Mouse (Mus musculus): Measurements from ENCODE around the gene Sorcs2. TPM values are rescaled to one million over a fixed set of nuclear protein-coding genes. Genes with fewer than 3 reads are reported as not detected.

Gene Sorcs2
- total RNA-seq, 4 experiments from 2014 or later, result 46.9 to 54.4 (median 48.9) TPM

GRCm38 (mm10) chr5:36009405-36009804 is 388.5 kb downstream of the Sorcs2 start:
- no peak for DNase-seq (ENCODE audit: low spot score in 2 of 2)

- peak; percentile 32 to 39 for DNase-seq (ENCODE audit: low spot score in 2 of 2)
Observed at GRCm38 (mm10) chr5:36007649-36008048, 390.3 kb downstream of the Sorcs2 start.

GRCm38 (mm10) chr5:36006586-36006985 is 391.4 kb downstream of the Sorcs2 start:
- DNase-seq (ENCODE audit: low spot score in 2 of 2), result no peak

GRCm38 (mm10) chr5:36006106-36006505 is 391.8 kb downstream of the Sorcs2 start:
- no peak for DNase-seq (ENCODE audit: low spot score in 2 of 2)

- no peak for DNase-seq (ENCODE audit: low spot score in 2 of 2)
Observed at GRCm38 (mm10) chr5:36003797-36004196, 394.1 kb downstream of the Sorcs2 start.

GRCm38 (mm10) chr5:35989986-35990735 is 407.8 kb downstream of the Sorcs2 start:
- no peak for DNase-seq (ENCODE audit: low spot score in 2 of 2)

GRCm38 (mm10) chr5:35989506-35989905 is 408.4 kb downstream of the Sorcs2 start:
- no peak for DNase-seq (ENCODE audit: low spot score in 2 of 2)

GRCm38 (mm10) chr5:35988085-35988484 is 409.9 kb downstream of the Sorcs2 start:
- no peak for DNase-seq (ENCODE audit: low spot score in 2 of 2)

GRCm38 (mm10) chr5:35985611-35986010 is 412.3 kb downstream of the Sorcs2 start:
- DNase-seq (ENCODE audit: low spot score in 2 of 2), result no peak

GRCm38 (mm10) chr5:35981976-35982375 is 416.0 kb downstream of the Sorcs2 start:
- peak; percentile 59 to 89 for DNase-seq (ENCODE audit: low spot score in 2 of 2)

- DNase-seq (ENCODE audit: low spot score in 2 of 2), result no peak
Observed at GRCm38 (mm10) chr5:35981341-35981740, 416.6 kb downstream of the Sorcs2 start.

- no peak for DNase-seq (ENCODE audit: low spot score in 2 of 2)
Observed at GRCm38 (mm10) chr5:35980542-35980941, 417.4 kb downstream of the Sorcs2 start.

GRCm38 (mm10) chr5:35975681-35976080 is 422.3 kb downstream of the Sorcs2 start:
- DNase-seq (ENCODE audit: low spot score in 2 of 2), result peak in 1 of 2 experiments; percentile 49

GRCm38 (mm10) chr5:35974265-35974664 is 423.7 kb downstream of the Sorcs2 start:
- DNase-seq (ENCODE audit: low spot score in 2 of 2), result no peak

GRCm38 (mm10) chr5:35973800-35974199 is 424.1 kb downstream of the Sorcs2 start:
- DNase-seq (ENCODE audit: low spot score in 2 of 2), result no peak

- DNase-seq (ENCODE audit: low spot score in 2 of 2), result no peak
Observed at GRCm38 (mm10) chr5:35972739-35973138, 425.2 kb downstream of the Sorcs2 start.

- DNase-seq (ENCODE audit: low spot score in 2 of 2), result peak in 1 of 2 experiments; percentile 56
Observed at GRCm38 (mm10) chr5:35971841-35972578, 425.9 kb downstream of the Sorcs2 start.

- DNase-seq (ENCODE audit: low spot score in 2 of 2), result peak; percentile 63
Observed at GRCm38 (mm10) chr5:35970380-35971105, 427.4 kb downstream of the Sorcs2 start.

- DNase-seq (ENCODE audit: low spot score in 2 of 2), result no peak
Observed at GRCm38 (mm10) chr5:35969857-35970256, 428.1 kb downstream of the Sorcs2 start.
